Comparison of ENCODE assay signal across 9 mouse cellular contexts in the genomic region with DNA sequence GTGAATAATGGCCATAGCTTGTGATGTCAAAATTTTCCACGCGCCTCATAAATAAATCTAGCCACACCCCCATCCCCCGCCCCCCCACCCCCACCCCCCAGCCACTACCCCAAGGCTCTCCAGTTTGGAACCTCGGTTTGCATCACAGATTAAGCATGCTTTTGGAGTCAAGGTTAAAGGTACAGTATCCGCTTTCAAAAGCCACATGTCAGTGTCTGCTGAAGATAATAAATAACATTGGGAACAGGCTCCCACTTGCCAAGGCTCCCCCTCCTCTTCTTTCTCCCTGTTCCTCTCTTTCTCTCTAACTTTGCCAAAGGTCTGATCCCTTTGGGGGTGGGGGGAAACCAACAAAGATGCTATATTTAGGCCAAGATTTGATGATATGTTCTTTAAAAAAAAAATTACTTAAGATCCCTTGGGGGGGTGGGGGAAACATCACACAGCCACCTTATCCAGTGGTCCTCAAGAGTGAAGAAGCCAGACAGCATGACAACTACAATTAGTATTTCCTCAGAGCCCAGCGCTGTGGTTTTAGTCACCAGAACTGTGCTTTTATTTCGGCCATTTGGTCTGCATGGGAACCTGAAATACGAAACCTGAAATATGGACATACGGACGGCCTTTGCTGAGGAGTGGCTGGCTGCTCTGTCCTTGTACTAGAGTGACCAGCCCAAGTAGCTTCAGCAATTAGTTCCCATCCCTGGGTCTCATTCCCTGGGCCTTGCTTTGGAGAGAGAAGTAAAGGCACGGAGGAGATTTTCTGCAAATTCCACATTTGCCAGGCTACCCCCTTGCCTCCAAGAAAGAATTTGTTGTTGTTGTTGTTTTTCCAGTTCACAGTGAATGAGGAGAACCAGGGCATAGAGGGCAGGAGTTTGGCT.
DNase-seq lines count a peak whose midpoint lies in the region; ATAC-seq and TF ChIP-seq lines count a peak whose summit lies in the region.
"Had no signal": no experiment of that assay in that cellular context is flagged by ENCODE, and none has a peak within 500 bp of the region (broad histone marks: within the 10 kb centered on the region; RNA-seq: fewer than 3 reads in every experiment).

No protein-coding gene starts in this region.

- TF ChIP-seq CTCF in kidney, adult 2 months (conservative IDR thresholded peaks at IDR 0.05; ENCODE audit: insufficient read depth, insufficient read length, low read depth, low read length), result no peak

- ATAC-seq in kidney, embryonic 16.5 days (ENCODE audit: low FRiP score, low TSS enrichment), result peak; percentile 64
- ATAC-seq in hindbrain, embryonic 11.5 days (ENCODE audit: low FRiP score), result no peak
- no peak for ATAC-seq in neural tube, embryonic 13.5 days (ENCODE audit: low read depth)
- no peak for ATAC-seq in CD4-positive, CD25-positive, alpha-beta regulatory T cell, adult 4 months

- peaks cover 21% of the 10 kb centered on the region for H3K4me1 ChIP-seq in kidney, embryonic 16.5 days (ENCODE audit: insufficient read depth, low read length)
- no peaks in the 10 kb centered on the region for H3K4me1 ChIP-seq in kidney, adult 2 months (ENCODE audit: control insufficient read depth, insufficient read depth, low read length)
- no peaks in the 10 kb centered on the region for H3K4me1 ChIP-seq in hindbrain, embryonic 11.5 days (replicated peaks; ENCODE audit: control insufficient read depth, insufficient read depth, low read length)
- peaks cover 30% of the 10 kb centered on the region for H3K4me1 ChIP-seq in neural tube, embryonic 13.5 days (replicated peaks)

- peak; percentile 42 to 78 for DNase-seq in adrenal gland, adult (ENCODE audit: inconsistent age in 2 of 2, low spot score in 1 of 2)
- no peak for DNase-seq in adrenal gland, adult 8-10 months
- no peak for DNase-seq in kidney, adult 2 months
- peak; percentile 19 for DNase-seq in hindbrain, embryonic 11.5 days (ENCODE audit: low spot score)
- DNase-seq in liver, result no peak
- DNase-seq: cerebellum, adult 11-12 months had no signal

- no peak overlapping the region for H3K9ac ChIP-seq in kidney, embryonic 16.5 days (replicated peaks; ENCODE audit: low read length)
- no peak overlapping the region for H3K9ac ChIP-seq in hindbrain, embryonic 11.5 days (ENCODE audit: low read depth, low read length)
- no peak overlapping the region for H3K9ac ChIP-seq in neural tube, embryonic 13.5 days

- no peak for TF ChIP-seq POLR2A in kidney, adult 2 months (IDR thresholded peaks at IDR 0.05; ENCODE audit: low read depth, low read length)

- peak overlapping the region; percentile 37; the same call in 1 of the 2 replicates for H3K27ac ChIP-seq in kidney, embryonic 16.5 days (ENCODE audit: low read length)
- no peak overlapping the region for H3K27ac ChIP-seq in kidney, adult 2 months (ENCODE audit: insufficient read depth, low read depth, low read length)
- H3K27ac ChIP-seq in hindbrain, embryonic 11.5 days (ENCODE audit: low read depth, low read length), result no peak overlapping the region
- H3K27ac ChIP-seq in neural tube, embryonic 13.5 days (replicated peaks), result peak overlapping the region; percentile 53; the same call in 1 of the 2 replicates

- H3K36me3 ChIP-seq in kidney, embryonic 16.5 days (ENCODE audit: insufficient read depth, low read length), result no peaks in the 10 kb centered on the region
- H3K36me3 ChIP-seq in kidney, adult 2 months (ENCODE audit: control insufficient read depth, insufficient read depth, low read length), result no peaks in the 10 kb centered on the region
- no peaks in the 10 kb centered on the region for H3K36me3 ChIP-seq in hindbrain, embryonic 11.5 days (ENCODE audit: control insufficient read depth, insufficient read depth, low read length)
- no peaks in the 10 kb centered on the region for H3K36me3 ChIP-seq in neural tube, embryonic 13.5 days

- WGBS in kidney, embryonic 16.5 days, result 20% methylated on average over 11 of the region's 11 CpGs
- WGBS in kidney, adult 2 months, result 29% methylated on average over 11 of the region's 11 CpGs
- 62% methylated on average over 11 of the region's 11 CpGs for WGBS in hindbrain, embryonic 11.5 days
- 55% methylated on average over 11 of the region's 11 CpGs for WGBS in neural tube, embryonic 13.5 days

- 0 out of 2 replicates have a peak, but pooled peaks cover 3% of the 10 kb centered on the region for H3K27me3 ChIP-seq in kidney, embryonic 16.5 days (ENCODE audit: insufficient read depth, low read length)
- no peaks in the 10 kb centered on the region for H3K27me3 ChIP-seq in kidney, adult 2 months (replicated peaks; ENCODE audit: control insufficient read depth, insufficient read depth, low read length)
- no peaks in the 10 kb centered on the region for H3K27me3 ChIP-seq in hindbrain, embryonic 11.5 days (ENCODE audit: control insufficient read depth, insufficient read depth, low read length)
- H3K27me3 ChIP-seq in neural tube, embryonic 13.5 days, result no peaks in the 10 kb centered on the region

- peak overlapping the region; percentile 32; the same call in 1 of the 2 replicates for H3K4me3 ChIP-seq in kidney, embryonic 16.5 days (ENCODE audit: low read length)
- no peak overlapping the region for H3K4me3 ChIP-seq in kidney, adult 2 months (ENCODE audit: insufficient read depth, low read depth, low read length)
- no peak overlapping the region for H3K4me3 ChIP-seq in hindbrain, embryonic 11.5 days (ENCODE audit: low read depth, low read length)
- no peak overlapping the region for H3K4me3 ChIP-seq in neural tube, embryonic 13.5 days

- H3K4me2 ChIP-seq in kidney, embryonic 16.5 days (replicated peaks; ENCODE audit: low read depth, low read length), result peak overlapping the region; percentile 61
- H3K4me2 ChIP-seq in hindbrain, embryonic 11.5 days (replicated peaks; ENCODE audit: low read depth, low read length), result no peak overlapping the region
- peak overlapping the region; percentile 35 for H3K4me2 ChIP-seq in neural tube, embryonic 13.5 days

- peaks cover 4% of the 10 kb centered on the region; the same call in 1 of the 2 replicates for H3K9me3 ChIP-seq in kidney, embryonic 16.5 days (ENCODE audit: low read length)
- H3K9me3 ChIP-seq in hindbrain, embryonic 11.5 days (ENCODE audit: control insufficient read depth, low read length), result no peaks in the 10 kb centered on the region
- H3K9me3 ChIP-seq in neural tube, embryonic 13.5 days, result no peaks in the 10 kb centered on the region

Comparison
In these comparisons a context has a peak if more than half of its experiments do, and no peak if none do; other contexts are left out.
1. DNase-seq: peak in adrenal gland, adult (2 of 2) and hindbrain, embryonic 11.5 days (single experiment); none in adrenal gland, adult 8-10 months (single experiment), kidney, adult 2 months (single experiment) and liver (single experiment).
2. H3K27ac ChIP-seq: peak in kidney, embryonic 16.5 days (single experiment) and neural tube, embryonic 13.5 days (single experiment); none in kidney, adult 2 months (single experiment) and hindbrain, embryonic 11.5 days (single experiment).